Mouse (Mus musculus) G1E (cell line): ENCODE measurements around the gene Asxl1.

Experiments used
- CTCF ChIP-seq: IDR thresholded peaks from 2 replicates; pipeline ENCODE4 v1.5.1; 2012; ENCODE audit warnings: low read depth, low read length, inconsistent platforms, mixed read lengths
- GATA1 ChIP-seq: IDR thresholded peaks from 2 replicates; pipeline ENCODE4 v1.6.1; 2012; ENCODE audit warnings: borderline replicate concordance, low read length, inconsistent platforms, mixed read lengths
- GATA2 ChIP-seq: IDR thresholded peaks from 2 replicates; pipeline ENCODE4 v1.6.1; 2012; ENCODE audit warnings: low read depth, low read length, inconsistent platforms, borderline replicate concordance
- POLR2AphosphoS5 ChIP-seq: IDR thresholded peaks from 2 replicates; pipeline ENCODE4 v1.6.1; 2012; ENCODE audit warnings: low read depth, low read length, inconsistent platforms; ENCODE audit not compliant: insufficient replicate concordance
- TAL1 ChIP-seq: conservative IDR thresholded peaks from 2 replicates; pipeline ENCODE4 v1.6.1; 2012; ENCODE audit warnings: low read depth, low read length, inconsistent platforms, mixed read lengths

GRCm38 (mm10) chr2:153345071-153345453 is 567 bp upstream of the Asxl1 start:
- TF ChIP-seq CTCF: no peak
- no peak for TF ChIP-seq GATA1
- TF ChIP-seq GATA2: no peak
- TF ChIP-seq TAL1: no peak
- TF ChIP-seq POLR2AphosphoS5: no peak
